Mouse (Mus musculus) limb, embryonic 15.5 days (tissue): ENCODE measurements around the gene Fhad1. TPM values are rescaled to one million over a fixed set of nuclear protein-coding genes. Genes with fewer than 3 reads are reported as not detected.
A peak's percentile ranks its signal among the peaks of the same experiment; 100 is the strongest.

Experiments used
- ATAC-seq: fragments of 200-750 bp; cut with Nextera tagmentation; 2 replicates; pipeline ENCODE4 v1.8.0; 2017; ENCODE audit warnings: low read depth, moderate TSS enrichment; ENCODE audit not compliant: insufficient number of reproducible peaks, low FRiP score, low TSS enrichment
- H3K27ac ChIP-seq: fragments of 300-500 bp; sonication (generic); 2 replicates; pipeline ENCODE4 v1.5.1; 2015; ENCODE audit warnings: moderate library complexity, mild to moderate bottlenecking, inconsistent platforms
- H3K27me3 ChIP-seq: fragments of 300-500 bp; sonication (generic); 2 replicates; pipeline ENCODE4 v1.6.1; 2015; ENCODE audit warnings: inconsistent platforms
- H3K36me3 ChIP-seq: fragments of 300-500 bp; sonication (generic); 2 replicates; pipeline ENCODE4 v1.6.1; 2015; ENCODE audit warnings: inconsistent platforms
- H3K4me1 ChIP-seq: fragments of 300-500 bp; sonication (generic); 2 replicates; pipeline ENCODE4 v1.6.1; 2015; ENCODE audit warnings: inconsistent platforms
- H3K4me2 ChIP-seq: fragments of 300-500 bp; sonication (generic); 2 replicates; pipeline ENCODE4 v1.6.1; 2015; ENCODE audit warnings: mild to moderate bottlenecking, inconsistent platforms
- H3K4me3 ChIP-seq: fragments of 300-500 bp; sonication (generic); 2 replicates; pipeline ENCODE4 v1.5.1; 2015; ENCODE audit warnings: mild to moderate bottlenecking, inconsistent platforms
- H3K9ac ChIP-seq: fragments of 300-500 bp; sonication (generic); 2 replicates; pipeline ENCODE4 v1.6.1; 2015; ENCODE audit warnings: inconsistent platforms
- H3K9me3 ChIP-seq: fragments of 300-500 bp; sonication (generic); 2 replicates; pipeline ENCODE4 v1.6.1; 2016; ENCODE audit warnings: inconsistent platforms
- WGBS: fragments of 180-500 bp; shearing (Covaris S2); methylation state at CpG from one replicate; pipeline ENCODE4 v1.1.7; 2015; 5-methylcytosine and 5-hydroxymethylcytosine counted together
- polyA plus RNA-seq: library from polyadenylated mRNA; unstranded; fragments of >200 nt; fragmentation: Nextera tagmentation; extraction: Ambion mirVana; gene quantifications from 2 replicates; pipeline ENCODE4 v1.2.1, GENCODE M21; 2015

Gene Fhad1
- polyA plus RNA-seq, 1 experiment from 2014 or later, result 3.9 TPM

GRCm38 (mm10) chr4:141874111-141874600 lies 140.7 kb downstream of the Fhad1 start:
- Histone ChIP-seq H3K4me1 (peaks cover 50% of the 10 kb centered on the region), H3K27ac (no peak overlapping the region), H3K9ac (peak overlapping the region; percentile 65), H3K36me3 (no peaks in the 10 kb centered on the region), H3K4me3 (peak overlapping the region; percentile 70), H3K9me3 (no peaks in the 10 kb centered on the region), H3K27me3 (peaks cover 12% of the 10 kb centered on the region), H3K4me2 (peak overlapping the region; percentile 83)
- ATAC-seq, result no peak
- WGBS, result under 1% methylated on average over 19 of the region's 19 CpGs

- no peak for ATAC-seq
- WGBS, result 73% methylated on average over 9 of the region's 9 CpGs
- Histone ChIP-seq H3K27ac (no peak overlapping the region), H3K27me3 (peaks cover 10% of the 10 kb centered on the region), H3K4me3 (peak overlapping the region; percentile 70), H3K9me3 (no peaks in the 10 kb centered on the region), H3K36me3 (no peaks in the 10 kb centered on the region), H3K4me2 (peak overlapping the region; percentile 83), H3K4me1 (peaks cover 59% of the 10 kb centered on the region), H3K9ac (no peak overlapping the region; the same call in 1 of the 2 replicates)
Observed at GRCm38 (mm10) chr4:141872977-141873376, 141.9 kb downstream of the Fhad1 start.

- ATAC-seq, result no peak
- peaks cover 10% of the 10 kb centered on the region for H3K27me3 ChIP-seq
- 0 out of 2 replicates have a peak overlapping the region, but pooled peaks have one; percentile 83 for H3K4me2 ChIP-seq
- H3K36me3 ChIP-seq, result no peaks in the 10 kb centered on the region
- H3K9me3 ChIP-seq, result no peaks in the 10 kb centered on the region
- 55% methylated on average over 9 of the region's 9 CpGs for WGBS
- H3K4me3 ChIP-seq, result peak overlapping the region; percentile 4; the same call in 1 of the 2 replicates
- no peak overlapping the region for H3K9ac ChIP-seq
- H3K4me1 ChIP-seq, result peaks cover 70% of the 10 kb centered on the region
- peak overlapping the region; percentile 52 for H3K27ac ChIP-seq
Observed at GRCm38 (mm10) chr4:141871909-141872308, 143.0 kb downstream of the Fhad1 start.

- WGBS, result 93% methylated on average over 3 of the region's 3 CpGs
- Histone ChIP-seq H3K27me3 (peaks cover 9% of the 10 kb centered on the region), H3K4me3 (no peak overlapping the region), H3K4me1 (peaks cover 75% of the 10 kb centered on the region), H3K36me3 (no peaks in the 10 kb centered on the region), H3K9me3 (no peaks in the 10 kb centered on the region), H3K4me2 (no peak overlapping the region), H3K27ac (0 out of 2 replicates have a peak overlapping the region, but pooled peaks have one; percentile 52), H3K9ac (no peak overlapping the region)
- no peak for ATAC-seq
Observed at GRCm38 (mm10) chr4:141871333-141871725, 143.6 kb downstream of the Fhad1 start.

GRCm38 (mm10) chr4:141870666-141871332 lies 144.1 kb downstream of the Fhad1 start:
- H3K27ac ChIP-seq, result no peak overlapping the region
- H3K9ac ChIP-seq, result no peak overlapping the region
- peaks cover 81% of the 10 kb centered on the region for H3K4me1 ChIP-seq
- no peak for ATAC-seq
- H3K4me3 ChIP-seq, result no peak overlapping the region
- no peaks in the 10 kb centered on the region for H3K9me3 ChIP-seq
- 65% methylated on average over 11 of the region's 11 CpGs for WGBS
- no peak overlapping the region for H3K4me2 ChIP-seq
- peaks cover 6% of the 10 kb centered on the region; the same call in 1 of the 2 replicates for H3K27me3 ChIP-seq
- no peaks in the 10 kb centered on the region for H3K36me3 ChIP-seq

- 63% methylated on average over 5 of the region's 5 CpGs for WGBS
- Histone ChIP-seq H3K36me3 (no peaks in the 10 kb centered on the region), H3K4me1 (peaks cover 76% of the 10 kb centered on the region), H3K4me3 (no peak overlapping the region), H3K27ac (peak overlapping the region; percentile 54), H3K9ac (0 out of 2 replicates have a peak overlapping the region, but pooled peaks have one; percentile 4), H3K27me3 (no peaks in the 10 kb centered on the region), H3K9me3 (no peaks in the 10 kb centered on the region), H3K4me2 (no peak overlapping the region)
- no peak for ATAC-seq
Observed at GRCm38 (mm10) chr4:141869436-141870215, 145.3 kb downstream of the Fhad1 start.

- Histone ChIP-seq H3K9ac (no peak overlapping the region), H3K27ac (peak overlapping the region; percentile 74), H3K9me3 (no peaks in the 10 kb centered on the region), H3K4me1 (peaks cover 64% of the 10 kb centered on the region), H3K27me3 (no peaks in the 10 kb centered on the region), H3K4me2 (no peak overlapping the region), H3K36me3 (0 out of 2 replicates have a peak, but pooled peaks cover 3% of the 10 kb centered on the region), H3K4me3 (no peak overlapping the region)
- ATAC-seq, result no peak
- WGBS, result 67% methylated on average over 10 of the region's 10 CpGs
Observed at GRCm38 (mm10) chr4:141868051-141868450, 146.8 kb downstream of the Fhad1 start.

GRCm38 (mm10) chr4:141867498-141867897 lies 147.4 kb downstream of the Fhad1 start:
- peak; percentile 71 for ATAC-seq
- 0 out of 2 replicates have a peak, but pooled peaks cover 3% of the 10 kb centered on the region for H3K36me3 ChIP-seq
- no peaks in the 10 kb centered on the region for H3K9me3 ChIP-seq
- no peak overlapping the region for H3K9ac ChIP-seq
- H3K27me3 ChIP-seq, result no peaks in the 10 kb centered on the region
- WGBS, result 41% methylated on average over 4 of the region's 4 CpGs
- H3K27ac ChIP-seq, result peak overlapping the region; percentile 74
- peaks cover 59% of the 10 kb centered on the region for H3K4me1 ChIP-seq
- no peak overlapping the region for H3K4me3 ChIP-seq
- H3K4me2 ChIP-seq, result 0 out of 2 replicates have a peak overlapping the region, but pooled peaks have one; percentile 5

- Histone ChIP-seq H3K9ac (no peak overlapping the region), H3K4me2 (0 out of 2 replicates have a peak overlapping the region, but pooled peaks have one; percentile 5), H3K4me1 (peaks cover 56% of the 10 kb centered on the region), H3K4me3 (no peak overlapping the region), H3K27me3 (no peaks in the 10 kb centered on the region), H3K27ac (peak overlapping the region; percentile 74), H3K9me3 (no peaks in the 10 kb centered on the region), H3K36me3 (peaks cover 4% of the 10 kb centered on the region; the same call in 1 of the 2 replicates)
- WGBS, result 22% methylated on average over 10 of the region's 10 CpGs
- ATAC-seq, result peak; percentile 62
Observed at GRCm38 (mm10) chr4:141866933-141867490, 147.9 kb downstream of the Fhad1 start.

- Histone ChIP-seq H3K4me1 (peaks cover 43% of the 10 kb centered on the region), H3K27me3 (no peaks in the 10 kb centered on the region), H3K9me3 (no peaks in the 10 kb centered on the region), H3K36me3 (peaks cover 16% of the 10 kb centered on the region), H3K9ac (no peak overlapping the region), H3K4me2 (no peak overlapping the region), H3K4me3 (no peak overlapping the region), H3K27ac (no peak overlapping the region)
- no peak for ATAC-seq
- 83% methylated on average over 5 of the region's 5 CpGs for WGBS
Observed at GRCm38 (mm10) chr4:141865600-141865999, 149.3 kb downstream of the Fhad1 start.

- no peaks in the 10 kb centered on the region for H3K9me3 ChIP-seq
- H3K9ac ChIP-seq, result no peak overlapping the region
- WGBS, result 90% methylated on average over 5 of the region's 5 CpGs
- no peak for ATAC-seq
- no peak overlapping the region for H3K27ac ChIP-seq
- peaks cover 42% of the 10 kb centered on the region for H3K4me1 ChIP-seq
- H3K36me3 ChIP-seq, result peaks cover 22% of the 10 kb centered on the region
- H3K4me3 ChIP-seq, result no peak overlapping the region
- H3K4me2 ChIP-seq, result no peak overlapping the region
- no peaks in the 10 kb centered on the region for H3K27me3 ChIP-seq
Observed at GRCm38 (mm10) chr4:141865006-141865405, 149.9 kb downstream of the Fhad1 start.
